Mouse (Mus musculus): Measurements from ENCODE around the gene Klhl15. TPM values are rescaled to one million over a fixed set of nuclear protein-coding genes. Genes with fewer than 3 reads are reported as not detected.
A peak's percentile ranks its signal among the peaks of the same experiment; 100 is the strongest.
"Not testable (repeated sequence)": the region's sequence is repeated elsewhere in the genome, so short reads cannot be mapped to it uniquely, and the experiment has no call there.

Klhl15 gene
- 3.8 and 4.8 TPM in 2 replicates for polyA plus RNA-seq (2015; fragmentation: Nextera tagmentation; extraction: Ambion mirVana)

GRCm38 (mm10) chrX:94234532-94235189 is at the start of gene Klhl15:
TSS of gene Klhl15 (plus strand) at chrX:94234599.
- Histone ChIP-seq H3K27me3 (peaks cover 28% of the 10 kb centered on the region), H3K36me3 (no peaks in the 10 kb centered on the region), H3K4me1 (replicated peaks) (peaks cover 11% of the 10 kb centered on the region; the same call in 1 of the 2 replicates), H3K4me2 (peak within 1 kb of the TSS; percentile 77), H3K9ac (peak within 1 kb of the TSS; percentile 81), H3K27ac (peak within 1 kb of the TSS; percentile 88), H3K9me3 (replicated peaks) (no peaks in the 10 kb centered on the region), H3K4me3 (replicated peaks) (peak within 1 kb of the TSS; percentile 74)
- DNase-seq (peak; percentile 78), ATAC-seq (ENCODE audit: low read depth) (peak; percentile 92)
- WGBS (ENCODE audit: insufficient replicate concordance), result 12% methylated on average over 29 of the region's 70 CpGs

- no peak overlapping the region for H3K27ac ChIP-seq
- 59% methylated on average over 1 of the region's 1 CpGs for WGBS (ENCODE audit: insufficient replicate concordance)
Measured at GRCm38 (mm10) chrX:94185156-94185555, 49.2 kb upstream of the Klhl15 start.

GRCm38 (mm10) chrX:94193901-94194300 is 40.5 kb upstream of the Klhl15 start:
- H3K36me3 ChIP-seq, result peaks cover 79% of the 10 kb centered on the region
- DNase-seq, result peak; percentile 26
- not testable (repeated sequence) for ATAC-seq (ENCODE audit: low read depth)

More at GRCm38 (mm10) chrX:94185156-94185555, 49.2 kb upstream of the Klhl15 start:
- Histone ChIP-seq H3K27me3 (no peaks in the 10 kb centered on the region; the same call in 1 of the 2 replicates), H3K9ac (no peak overlapping the region), H3K36me3 (no peaks in the 10 kb centered on the region), H3K4me1 (replicated peaks) (no peaks in the 10 kb centered on the region), H3K4me2 (no peak overlapping the region), H3K4me3 (replicated peaks) (no peak overlapping the region), H3K9me3 (replicated peaks) (no peaks in the 10 kb centered on the region)
- ATAC-seq (ENCODE audit: low read depth) (no peak), DNase-seq (no peak)

GRCm38 (mm10) chrX:94197789-94198188 is 36.6 kb upstream of the Klhl15 start:
- ATAC-seq (ENCODE audit: low read depth), result no peak
- Histone ChIP-seq H3K4me2 (no peak overlapping the region), H3K27ac (no peak overlapping the region), H3K36me3 (peaks cover 93% of the 10 kb centered on the region), H3K9me3 (replicated peaks) (no peaks in the 10 kb centered on the region), H3K4me1 (replicated peaks) (no peaks in the 10 kb centered on the region), H3K9ac (no peak overlapping the region), H3K4me3 (replicated peaks) (no peak overlapping the region), H3K27me3 (no peaks in the 10 kb centered on the region)
- WGBS (ENCODE audit: insufficient replicate concordance), result 62% methylated on average over 5 of the region's 5 CpGs
- DNase-seq, result peak; percentile 36

More at GRCm38 (mm10) chrX:94193901-94194300, 40.5 kb upstream of the Klhl15 start:
- not testable (repeated sequence) for H3K4me3 ChIP-seq (replicated peaks); H3K9me3 ChIP-seq (replicated peaks); H3K27ac ChIP-seq; H3K4me1 ChIP-seq (replicated peaks); H3K9ac ChIP-seq; H3K27me3 ChIP-seq; H3K4me2 ChIP-seq
- 64% methylated on average over 4 of the region's 4 CpGs for WGBS (ENCODE audit: insufficient replicate concordance)

GRCm38 (mm10) chrX:94212264-94212596 is 22.2 kb upstream of the Klhl15 start:
- Histone ChIP-seq H3K9ac (peak overlapping the region; percentile 87), H3K27me3 (no peaks in the 10 kb centered on the region), H3K36me3 (peaks cover 33% of the 10 kb centered on the region), H3K4me2 (peak overlapping the region; percentile 69), H3K4me3 (replicated peaks) (peak overlapping the region; percentile 83), H3K27ac (peak overlapping the region; percentile 64), H3K4me1 (replicated peaks) (peaks cover 9% of the 10 kb centered on the region), H3K9me3 (replicated peaks) (no peaks in the 10 kb centered on the region)
- no peak for DNase-seq
- peak; percentile 47 for ATAC-seq (ENCODE audit: low read depth)
- 1% methylated on average over 12 of the region's 12 CpGs for WGBS (ENCODE audit: insufficient replicate concordance)

- under 1% methylated on average over 52 of the region's 52 CpGs for WGBS (ENCODE audit: insufficient replicate concordance)
- peak; percentile 93 for ATAC-seq (ENCODE audit: low read depth)
- H3K4me3 ChIP-seq (replicated peaks), result peak within 1 kb of the TSS; percentile 83
Measured at GRCm38 (mm10) chrX:94212597-94213321, 21.6 kb upstream of the Klhl15 start, which contains the start of gene Eif2s3x. TSS of gene Eif2s3x (minus strand) at chrX:94212862.

GRCm38 (mm10) chrX:94213384-94213783 is 21.0 kb upstream of the Klhl15 start:
- DNase-seq (no peak), ATAC-seq (ENCODE audit: low read depth) (no peak)
- 6% methylated on average over 7 of the region's 7 CpGs for WGBS (ENCODE audit: insufficient replicate concordance)

More at GRCm38 (mm10) chrX:94212597-94213321, 21.6 kb upstream of the Klhl15 start, which contains the start of gene Eif2s3x:
- H3K27ac ChIP-seq, result peak within 1 kb of the TSS; percentile 64
- H3K27me3 ChIP-seq, result no peaks in the 10 kb centered on the region
- peaks cover 9% of the 10 kb centered on the region for H3K4me1 ChIP-seq (replicated peaks)
- H3K9me3 ChIP-seq (replicated peaks), result no peaks in the 10 kb centered on the region
- peaks cover 28% of the 10 kb centered on the region for H3K36me3 ChIP-seq
- peak; percentile 79 for DNase-seq
- peak within 1 kb of the TSS; percentile 69 for H3K4me2 ChIP-seq
- peak within 1 kb of the TSS; percentile 87 for H3K9ac ChIP-seq

GRCm38 (mm10) chrX:94233432-94233831 is 967 bp upstream of the Klhl15 start:
- Histone ChIP-seq H3K4me2 (peak overlapping the region; percentile 77), H3K4me3 (replicated peaks) (peak overlapping the region; percentile 74; the same call in 1 of the 2 replicates), H3K36me3 (no peaks in the 10 kb centered on the region), H3K4me1 (replicated peaks) (peaks cover 11% of the 10 kb centered on the region; the same call in 1 of the 2 replicates), H3K27me3 (peaks cover 28% of the 10 kb centered on the region), H3K9me3 (replicated peaks) (no peaks in the 10 kb centered on the region), H3K27ac (no peak overlapping the region; the same call in 1 of the 2 replicates), H3K9ac (no peak overlapping the region; the same call in 1 of the 2 replicates)
- DNase-seq (no peak), ATAC-seq (ENCODE audit: low read depth) (no peak)
- WGBS (ENCODE audit: insufficient replicate concordance), result 21% methylated on average over 5 of the region's 5 CpGs

More at GRCm38 (mm10) chrX:94213384-94213783, 21.0 kb upstream of the Klhl15 start:
- Histone ChIP-seq H3K4me3 (replicated peaks) (peak overlapping the region; percentile 83), H3K9me3 (replicated peaks) (no peaks in the 10 kb centered on the region), H3K9ac (peak overlapping the region; percentile 87; the same call in 1 of the 2 replicates), H3K27ac (peak overlapping the region; percentile 64; the same call in 1 of the 2 replicates), H3K4me2 (peak overlapping the region; percentile 69), H3K27me3 (no peaks in the 10 kb centered on the region), H3K36me3 (peaks cover 22% of the 10 kb centered on the region), H3K4me1 (replicated peaks) (peaks cover 9% of the 10 kb centered on the region)

GRCm38 (mm10) chrX:94233936-94234531 is 365 bp upstream of the Klhl15 start:
- Histone ChIP-seq H3K4me3 (replicated peaks) (peak overlapping the region; percentile 74), H3K9ac (peak overlapping the region; percentile 81), H3K27me3 (peaks cover 28% of the 10 kb centered on the region), H3K4me2 (peak overlapping the region; percentile 77), H3K4me1 (replicated peaks) (peaks cover 11% of the 10 kb centered on the region; the same call in 1 of the 2 replicates), H3K9me3 (replicated peaks) (no peaks in the 10 kb centered on the region), H3K27ac (peak overlapping the region; percentile 88), H3K36me3 (no peaks in the 10 kb centered on the region)
- DNase-seq (no peak), ATAC-seq (ENCODE audit: low read depth) (peak; percentile 67)
- 7% methylated on average over 25 of the region's 25 CpGs for WGBS (ENCODE audit: insufficient replicate concordance)

- Histone ChIP-seq H3K4me2 (peak overlapping the region; percentile 77), H3K27ac (peak overlapping the region; percentile 88), H3K9ac (peak overlapping the region; percentile 81), H3K27me3 (peaks cover 28% of the 10 kb centered on the region), H3K4me1 (replicated peaks) (peaks cover 11% of the 10 kb centered on the region; the same call in 1 of the 2 replicates), H3K4me3 (replicated peaks) (peak overlapping the region; percentile 74), H3K9me3 (replicated peaks) (no peaks in the 10 kb centered on the region), H3K36me3 (no peaks in the 10 kb centered on the region)
- DNase-seq (peak; percentile 9), ATAC-seq (ENCODE audit: low read depth) (no peak; the same call in 1 of the 2 replicates)
- 5% methylated on average over 32 of the region's 35 CpGs for WGBS (ENCODE audit: insufficient replicate concordance)
Measured at GRCm38 (mm10) chrX:94235190-94235555, 774 bp downstream of the Klhl15 start.

GRCm38 (mm10) chrX:94235601-94236000 is 1.2 kb downstream of the Klhl15 start:
- Histone ChIP-seq H3K27ac (peak overlapping the region; percentile 88), H3K9me3 (replicated peaks) (no peaks in the 10 kb centered on the region), H3K9ac (peak overlapping the region; percentile 81), H3K36me3 (no peaks in the 10 kb centered on the region), H3K4me2 (peak overlapping the region; percentile 77), H3K4me3 (replicated peaks) (peak overlapping the region; percentile 74), H3K4me1 (replicated peaks) (peaks cover 11% of the 10 kb centered on the region; the same call in 1 of the 2 replicates), H3K27me3 (peaks cover 28% of the 10 kb centered on the region)
- peak; percentile 5 for DNase-seq
- ATAC-seq (ENCODE audit: low read depth), result no peak
- 15% methylated on average over 12 of the region's 12 CpGs for WGBS (ENCODE audit: insufficient replicate concordance)

Measured in liver, embryonic 13.5 days (tissue).